Mouse (Mus musculus) ES-Bruce4 (cell line): ENCODE data around the gene Fam3a.

Source experiments
- CTCF ChIP-seq: IDR thresholded peaks from one replicate; pipeline ENCODE4 v1.8.1; 2011; ENCODE audit warnings: low read depth, low read length
- EP300 ChIP-seq: IDR thresholded peaks from 2 replicates; pipeline ENCODE4 v1.6.1; 2011; ENCODE audit warnings: low read depth, low read length; ENCODE audit not compliant: insufficient read depth
- POLR2A ChIP-seq: IDR thresholded peaks from one replicate; pipeline ENCODE4 v1.8.1; 2011; ENCODE audit warnings: low read length; ENCODE audit not compliant: insufficient read depth

DNA sequence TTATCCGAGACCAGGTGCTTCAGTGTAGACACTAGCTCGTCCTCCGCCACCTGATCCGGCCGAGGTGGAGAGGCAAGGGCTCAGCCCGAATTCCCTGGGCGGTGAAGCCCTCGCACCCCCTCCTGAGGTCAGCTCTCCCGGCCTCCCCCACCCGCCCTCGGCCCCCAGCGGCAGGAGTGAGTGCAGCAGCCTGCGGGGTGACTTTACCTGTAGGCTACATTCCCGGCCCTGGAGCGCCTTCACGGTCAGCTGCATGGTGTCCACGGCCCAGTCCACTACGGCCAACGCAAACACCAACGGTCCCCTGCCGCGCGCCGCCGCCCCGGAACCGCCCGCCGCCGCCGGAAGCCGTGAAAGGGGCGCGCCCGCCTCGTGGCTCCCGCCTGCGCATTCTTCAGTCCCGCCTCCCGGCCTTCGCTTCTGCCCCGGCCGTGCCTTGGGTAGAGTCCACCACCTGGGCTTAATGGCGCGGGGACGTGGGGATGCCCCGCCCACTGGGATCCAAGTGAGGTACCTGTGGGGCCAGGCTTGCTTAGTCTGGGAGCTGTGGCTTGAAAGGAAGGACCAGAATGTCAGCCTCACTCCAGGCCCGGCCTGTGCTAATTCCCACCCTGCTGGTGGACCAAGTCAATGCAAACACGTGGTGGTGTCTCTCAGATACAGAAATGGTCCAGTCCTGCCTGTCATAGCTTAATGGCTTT lies 24.7 kb downstream of the Fam3a start:
- TF ChIP-seq CTCF (no peak), EP300 (no peak), POLR2A (no peak)
